Mouse (Mus musculus): Measurements from ENCODE around the gene Pxn. TPM values are rescaled to one million over a fixed set of nuclear protein-coding genes. Genes with fewer than 3 reads are reported as not detected.
A peak's percentile ranks its signal among the peaks of the same experiment; 100 is the strongest.

Pxn gene
- 15.2 and 16.8 TPM in 2 replicates for polyA plus RNA-seq (2015; fragmentation: Nextera tagmentation; extraction: Ambion mirVana)

DNA sequence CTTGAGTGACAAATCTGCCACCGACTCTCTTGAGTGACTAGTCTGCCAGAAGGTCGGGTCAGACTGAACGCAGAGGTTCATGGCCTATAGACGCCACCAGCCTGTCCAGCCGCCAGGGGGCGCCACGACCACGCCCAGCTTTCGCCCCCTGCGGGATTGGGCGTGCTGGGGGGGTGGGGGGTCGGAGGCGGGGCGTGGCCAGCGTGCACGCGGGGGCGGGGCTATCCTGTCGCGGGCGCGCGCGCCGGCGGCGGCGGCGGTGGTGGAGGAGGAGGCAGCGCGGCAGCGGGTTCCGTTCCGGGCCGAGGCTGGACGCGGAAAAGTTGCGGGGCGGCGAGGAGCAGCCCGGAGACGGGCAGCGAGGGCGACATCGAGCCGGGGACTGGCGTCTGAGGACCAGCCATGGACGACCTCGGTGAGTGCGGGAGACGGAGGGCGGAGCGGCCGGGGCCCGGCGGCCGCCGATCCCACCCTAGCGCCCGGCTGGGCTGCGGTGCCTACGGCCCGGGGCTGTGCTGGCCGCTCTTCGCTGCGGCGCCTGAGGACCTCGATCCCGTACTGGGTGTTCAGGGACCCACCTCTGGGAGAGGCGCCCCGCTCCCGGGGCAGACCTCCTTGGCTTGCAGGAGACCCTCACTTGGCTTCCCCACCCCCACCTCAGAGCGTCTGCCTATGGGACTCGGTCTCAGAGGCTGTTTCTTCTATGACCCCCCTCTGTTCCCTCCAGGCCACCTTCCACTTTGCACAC lies at the start of gene Pxn:
Pxn (plus strand) TSS at position 223 of the 748 bp plus-strand sequence.
- Histone ChIP-seq H3K9ac (peak within 1 kb of the TSS; percentile 85), H3K4me1 (replicated peaks) (peaks cover 53% of the 10 kb centered on the region), H3K27ac (replicated peaks) (peak within 1 kb of the TSS; percentile 62; the same call in 1 of the 2 replicates), H3K27me3 (peaks cover 14% of the 10 kb centered on the region), H3K4me2 (peak within 1 kb of the TSS; percentile 99), H3K36me3 (replicated peaks) (no peaks in the 10 kb centered on the region), H3K9me3 (replicated peaks) (no peaks in the 10 kb centered on the region), H3K4me3 (replicated peaks) (peak within 1 kb of the TSS; percentile 80)
- ATAC-seq (ENCODE audit: insufficient read depth): peak; percentile 84
- under 1% methylated on average over 58 of the region's 74 CpGs for WGBS (ENCODE audit: insufficient replicate concordance)

DNA sequence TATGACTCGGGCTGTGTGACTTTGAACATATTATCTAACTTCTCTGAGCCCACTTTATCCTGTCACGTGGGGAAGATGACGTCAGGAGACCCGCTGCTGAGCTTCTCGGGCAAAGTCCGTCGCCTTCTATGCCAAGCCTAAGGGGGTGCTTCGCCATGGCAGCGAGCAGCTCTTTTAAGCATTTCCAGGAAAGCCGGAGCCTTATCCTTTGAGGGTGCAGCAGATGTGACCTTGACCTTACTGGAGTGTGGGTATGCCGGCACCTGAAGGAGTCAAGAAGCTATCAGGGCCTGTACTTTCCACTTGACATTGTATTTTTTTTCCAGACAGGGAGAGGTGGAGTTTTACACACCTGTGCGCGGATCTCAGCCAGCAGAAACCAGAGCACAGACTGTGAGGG lies 47.6 kb upstream of the Pxn start:
- no peak overlapping the region for H3K4me3 ChIP-seq (replicated peaks)
- 51% methylated on average over 13 of the region's 13 CpGs for WGBS (ENCODE audit: insufficient replicate concordance)
- no peak for ATAC-seq (ENCODE audit: insufficient read depth)

DNA sequence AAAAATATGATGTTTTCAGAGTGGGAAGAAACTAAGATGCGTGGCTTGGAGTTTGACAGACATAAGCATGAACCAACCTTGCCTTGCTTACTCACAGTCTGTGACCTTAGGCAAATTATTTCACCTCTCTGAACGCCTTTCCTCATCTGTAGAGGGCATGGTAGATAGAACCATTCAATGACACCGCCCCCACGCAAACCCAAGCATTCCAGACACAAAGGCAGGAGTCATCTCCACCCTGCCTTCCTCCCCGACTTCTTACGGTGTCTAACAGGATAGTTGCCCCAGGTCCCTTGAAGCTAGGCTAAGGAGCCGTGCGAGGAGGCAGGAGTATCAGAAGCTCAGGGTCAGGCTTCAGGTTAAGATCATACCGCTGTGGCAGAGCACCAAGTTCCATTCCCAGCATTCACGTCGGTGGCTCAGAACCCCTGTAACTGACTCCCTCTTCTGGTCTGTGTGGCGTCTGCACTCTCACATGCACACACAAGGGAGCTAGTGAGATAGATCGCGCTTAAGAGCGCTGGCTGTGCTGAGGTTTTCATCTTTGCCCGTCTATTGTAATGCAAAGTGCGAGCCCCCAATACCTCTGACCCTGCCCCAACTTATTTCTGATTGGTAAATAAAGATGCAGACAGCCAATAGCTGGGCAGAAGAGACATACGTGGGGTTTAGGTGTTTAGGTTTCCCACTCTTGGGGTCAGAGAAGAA lies 41.9 kb upstream of the Pxn start:
- Histone ChIP-seq H3K9me3 (replicated peaks) (no peaks in the 10 kb centered on the region), H3K9ac (no peak overlapping the region), H3K36me3 (replicated peaks) (no peaks in the 10 kb centered on the region), H3K4me3 (replicated peaks) (no peak overlapping the region), H3K4me1 (replicated peaks) (peaks cover 9% of the 10 kb centered on the region), H3K27ac (replicated peaks) (no peak overlapping the region), H3K4me2 (no peak overlapping the region), H3K27me3 (no peaks in the 10 kb centered on the region)
- 70% methylated on average over 18 of the region's 18 CpGs for WGBS (ENCODE audit: insufficient replicate concordance)
- no peak for ATAC-seq (ENCODE audit: insufficient read depth)

More for the DNA sequence above, 47.6 kb upstream of the Pxn start:
- Histone ChIP-seq H3K9ac (no peak overlapping the region), H3K36me3 (replicated peaks) (no peaks in the 10 kb centered on the region), H3K27ac (replicated peaks) (no peak overlapping the region), H3K4me2 (no peak overlapping the region), H3K9me3 (replicated peaks) (no peaks in the 10 kb centered on the region), H3K27me3 (peaks cover 7% of the 10 kb centered on the region; the same call in 1 of the 2 replicates), H3K4me1 (replicated peaks) (no peaks in the 10 kb centered on the region)

DNA sequence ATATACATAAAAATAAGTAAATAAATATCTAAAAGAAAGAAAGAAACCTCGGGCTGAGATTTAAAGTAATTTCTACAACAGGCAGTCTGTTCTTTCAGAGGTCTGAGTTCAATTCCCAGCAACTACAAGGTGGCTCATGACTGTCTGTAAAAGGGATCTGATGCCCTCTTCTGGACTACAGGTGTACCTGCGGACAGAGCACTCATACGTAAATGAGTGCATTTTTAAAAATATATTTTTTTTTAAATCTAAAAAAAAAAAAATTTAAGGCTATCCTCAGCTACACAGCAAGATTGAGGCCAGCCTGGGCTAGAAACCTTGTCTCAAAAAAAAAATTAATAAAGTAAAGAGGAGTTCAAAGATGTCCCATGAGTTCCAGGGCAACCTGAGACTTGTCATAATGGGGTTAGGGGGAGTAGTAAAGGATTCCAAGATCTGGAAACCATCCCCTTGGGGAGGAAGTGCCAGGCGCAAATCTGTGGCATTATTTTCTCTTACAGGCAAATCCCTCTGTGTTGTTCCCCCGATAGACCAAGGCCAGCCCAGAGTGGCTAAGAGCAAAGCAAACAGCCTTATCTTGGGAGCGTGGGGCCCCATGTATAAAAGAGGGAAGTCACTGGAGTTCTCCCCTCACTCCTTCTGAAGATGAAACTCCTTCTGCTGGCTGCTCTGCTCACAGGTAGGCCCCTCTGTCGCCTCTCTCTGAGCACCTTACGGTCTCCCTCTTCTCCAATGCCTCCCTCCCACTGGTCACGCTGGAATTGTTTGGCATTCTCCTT lies 40.6 kb upstream of the Pxn start, which contains the start of gene Pla2g1b:
Pla2g1b (plus strand) TSS at position 621 of the 779 bp plus-strand sequence.
- Histone ChIP-seq H3K4me3 (replicated peaks) (no peak within 1 kb of the TSS), H3K9ac (no peak within 1 kb of the TSS), H3K4me2 (no peak within 1 kb of the TSS), H3K36me3 (replicated peaks) (no peaks in the 10 kb centered on the region), H3K27me3 (peaks cover 6% of the 10 kb centered on the region), H3K9me3 (replicated peaks) (no peaks in the 10 kb centered on the region), H3K4me1 (replicated peaks) (peaks cover 11% of the 10 kb centered on the region), H3K27ac (replicated peaks) (no peak within 1 kb of the TSS)
- WGBS (ENCODE audit: insufficient replicate concordance): 19% methylated on average over 9 of the region's 9 CpGs
- no peak for ATAC-seq (ENCODE audit: insufficient read depth)

DNA sequence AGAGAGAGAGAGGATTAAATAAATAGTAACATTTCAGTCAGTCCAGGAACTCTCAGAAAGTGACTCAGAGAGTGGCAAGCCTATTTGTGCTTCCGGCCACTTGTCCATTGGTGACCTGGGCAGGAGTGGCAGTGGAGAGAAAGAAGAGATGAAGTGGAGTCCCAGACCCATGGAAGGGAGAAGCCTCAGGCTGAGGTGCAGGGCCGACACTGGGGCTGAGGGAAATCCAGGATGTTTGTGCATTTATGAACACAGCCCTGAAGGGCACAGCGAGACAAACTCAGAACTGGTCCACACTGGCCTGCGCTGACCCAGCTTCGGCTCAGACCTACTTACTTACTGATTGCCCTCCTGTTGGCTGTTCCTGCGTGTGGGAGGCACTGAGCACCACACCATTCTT lies 36.7 kb upstream of the Pxn start:
- peaks cover 21% of the 10 kb centered on the region for H3K4me1 ChIP-seq (replicated peaks)
- no peak for ATAC-seq (ENCODE audit: insufficient read depth)
- H3K27me3 ChIP-seq: peaks cover 20% of the 10 kb centered on the region
- H3K27ac ChIP-seq (replicated peaks): no peak overlapping the region
- H3K4me2 ChIP-seq: no peak overlapping the region
- no peak overlapping the region for H3K4me3 ChIP-seq (replicated peaks)
- H3K9ac ChIP-seq: no peak overlapping the region
- no peaks in the 10 kb centered on the region for H3K9me3 ChIP-seq (replicated peaks)
- H3K36me3 ChIP-seq (replicated peaks): no peaks in the 10 kb centered on the region
- 64% methylated on average over 6 of the region's 6 CpGs for WGBS (ENCODE audit: insufficient replicate concordance)

DNA sequence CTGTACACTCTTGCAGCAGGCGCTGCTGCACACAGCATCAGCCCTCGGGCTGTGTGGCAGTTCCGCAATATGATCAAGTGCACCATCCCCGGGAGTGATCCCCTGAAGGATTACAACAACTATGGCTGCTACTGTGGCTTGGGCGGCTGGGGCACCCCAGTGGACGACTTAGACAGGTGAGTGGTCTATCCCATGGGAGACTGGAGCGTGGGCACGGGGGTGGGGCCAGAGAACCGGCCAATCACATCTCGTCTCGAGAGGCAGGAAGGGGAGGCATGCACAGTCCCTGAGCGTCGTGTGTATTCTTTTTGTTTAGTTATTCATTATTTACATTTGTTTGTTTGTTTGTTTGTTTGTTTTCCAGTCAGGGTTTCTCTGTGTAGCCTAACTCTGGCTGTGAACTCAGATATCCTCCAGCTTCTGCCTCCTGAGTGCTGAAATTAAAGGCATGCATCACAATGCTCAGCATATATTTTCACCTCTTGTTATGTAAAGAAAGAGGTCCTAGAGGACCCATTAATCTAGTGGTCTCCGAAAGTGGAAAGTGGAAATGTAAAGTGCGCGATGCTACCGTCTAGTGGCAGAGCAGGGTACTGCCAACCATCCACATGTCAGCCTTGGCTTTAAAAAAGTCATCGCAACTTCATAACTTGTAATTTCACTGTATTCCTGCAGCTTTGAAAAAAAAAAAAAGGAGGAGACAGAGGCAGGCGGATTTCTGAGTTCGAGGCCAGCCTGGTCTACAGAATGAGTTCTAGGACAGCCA lies 35.5 kb upstream of the Pxn start:
- no peak for ATAC-seq (ENCODE audit: insufficient read depth)
- WGBS (ENCODE audit: insufficient replicate concordance): 31% methylated on average over 20 of the region's 20 CpGs
- peak overlapping the region; percentile 38 for H3K4me2 ChIP-seq
- H3K27ac ChIP-seq (replicated peaks): no peak overlapping the region
- no peak overlapping the region for H3K9ac ChIP-seq
- H3K27me3 ChIP-seq: peaks cover 22% of the 10 kb centered on the region
- peaks cover 23% of the 10 kb centered on the region for H3K4me1 ChIP-seq (replicated peaks)
- no peaks in the 10 kb centered on the region for H3K36me3 ChIP-seq (replicated peaks)
- no peaks in the 10 kb centered on the region for H3K9me3 ChIP-seq (replicated peaks)
- no peak overlapping the region for H3K4me3 ChIP-seq (replicated peaks)

DNA sequence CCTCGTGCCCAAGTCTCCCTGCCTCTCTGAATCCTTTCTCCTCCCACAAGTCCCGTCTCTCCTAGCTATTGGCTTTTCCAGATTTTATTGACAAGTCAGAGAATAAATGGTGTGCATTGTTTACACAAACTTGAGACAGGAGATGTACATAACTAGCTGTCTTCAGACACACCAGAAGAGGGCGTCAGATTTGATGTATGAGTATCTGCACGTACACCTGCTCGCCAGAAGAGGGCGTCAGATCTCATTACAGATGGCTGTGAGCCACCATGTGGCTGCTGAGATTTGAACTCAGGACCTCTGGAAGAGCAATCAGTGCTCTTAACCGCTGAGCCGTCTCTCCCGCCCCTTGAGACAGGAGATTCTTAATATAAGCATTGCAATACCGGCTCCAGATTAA lies 33.3 kb upstream of the Pxn start:
- ATAC-seq (ENCODE audit: insufficient read depth): no peak
- Histone ChIP-seq H3K27me3 (peaks cover 22% of the 10 kb centered on the region), H3K4me3 (replicated peaks) (no peak overlapping the region), H3K9ac (no peak overlapping the region), H3K4me1 (replicated peaks) (peaks cover 23% of the 10 kb centered on the region), H3K4me2 (no peak overlapping the region), H3K9me3 (replicated peaks) (no peaks in the 10 kb centered on the region), H3K27ac (replicated peaks) (no peak overlapping the region), H3K36me3 (replicated peaks) (no peaks in the 10 kb centered on the region)
- WGBS (ENCODE audit: insufficient replicate concordance): 53% methylated on average over 10 of the region's 10 CpGs

DNA sequence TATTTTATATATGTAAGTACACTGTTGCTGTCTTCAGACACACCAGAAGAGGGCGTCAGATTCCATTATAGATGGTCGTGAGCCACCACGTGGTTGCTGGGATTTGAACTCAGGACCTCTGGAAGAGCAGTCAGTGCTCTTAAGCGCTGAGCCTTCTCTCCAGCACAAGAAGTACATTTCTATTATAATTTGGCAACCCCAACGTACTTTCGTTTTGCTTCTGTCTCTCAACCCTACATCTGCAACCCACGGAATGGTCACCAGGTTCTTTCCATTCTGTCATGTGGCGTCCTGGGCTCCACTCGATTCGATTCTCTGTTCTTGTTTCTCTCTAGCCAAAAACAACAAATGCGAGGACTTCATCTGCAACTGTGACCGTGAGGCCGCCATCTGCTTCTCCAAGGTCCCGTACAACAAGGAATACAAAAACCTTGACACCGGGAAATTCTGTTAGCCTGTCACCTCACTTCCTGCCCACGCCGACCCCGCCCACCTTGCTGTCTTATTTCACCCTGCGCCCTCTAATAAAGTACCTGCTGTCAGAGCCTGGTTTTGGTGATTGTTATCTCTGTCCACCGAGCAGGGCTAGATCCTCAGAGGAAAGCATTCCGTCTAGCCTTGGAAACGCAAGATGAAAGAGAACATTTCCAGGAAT lies 32.2 kb upstream of the Pxn start:
- ATAC-seq (ENCODE audit: insufficient read depth): no peak

DNA sequence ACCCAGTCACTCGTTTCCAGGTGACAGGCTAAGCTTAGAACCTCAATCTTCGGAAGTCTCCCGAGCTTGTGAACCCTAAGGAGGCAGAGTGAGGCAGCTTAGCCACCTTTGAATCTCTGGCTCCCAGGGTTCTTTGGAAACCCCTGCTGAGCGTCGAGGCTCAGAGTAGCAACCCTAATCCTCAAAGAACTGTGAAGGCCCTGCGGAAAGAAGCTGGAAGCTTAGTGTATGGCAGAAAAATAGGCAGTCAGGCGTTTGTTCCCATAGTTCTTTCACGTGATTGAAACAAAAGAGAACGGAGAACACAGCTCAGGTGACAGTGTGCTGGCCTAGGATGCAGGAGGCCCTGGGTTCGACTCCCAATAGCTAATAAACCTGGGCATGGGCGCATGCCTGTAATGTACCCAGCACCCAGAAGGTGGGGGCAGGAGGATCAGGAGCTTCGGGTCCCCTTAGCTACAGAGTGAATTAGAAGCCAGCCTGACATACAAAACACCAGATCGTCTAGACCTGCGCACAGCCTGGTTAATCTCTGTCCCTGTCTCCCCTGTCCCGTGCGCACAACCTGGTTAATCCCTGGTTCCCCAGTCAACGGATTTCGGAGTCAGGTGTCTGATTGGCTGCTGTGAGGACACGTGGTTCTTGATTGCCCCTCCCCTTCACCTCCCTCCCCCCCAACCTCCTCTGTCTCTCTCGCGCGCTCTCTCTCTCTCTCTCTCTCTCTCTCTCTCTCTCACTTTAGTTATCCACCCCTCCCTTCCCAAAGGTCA lies 31.0 kb upstream of the Pxn start:
- 17% methylated on average over 22 of the region's 22 CpGs for WGBS (ENCODE audit: insufficient replicate concordance)
- H3K4me2 ChIP-seq: peak overlapping the region; percentile 58
- no peaks in the 10 kb centered on the region for H3K36me3 ChIP-seq (replicated peaks)
- peak; percentile 64 for ATAC-seq (ENCODE audit: insufficient read depth)
- H3K4me3 ChIP-seq (replicated peaks): peak overlapping the region; percentile 36
- no peak overlapping the region for H3K27ac ChIP-seq (replicated peaks)
- peaks cover 18% of the 10 kb centered on the region for H3K27me3 ChIP-seq
- H3K4me1 ChIP-seq (replicated peaks): peaks cover 32% of the 10 kb centered on the region
- no peaks in the 10 kb centered on the region for H3K9me3 ChIP-seq (replicated peaks)
- H3K9ac ChIP-seq: no peak overlapping the region

More for the DNA sequence above, 32.2 kb upstream of the Pxn start:
- H3K9ac ChIP-seq: no peak overlapping the region
- 48% methylated on average over 22 of the region's 22 CpGs for WGBS (ENCODE audit: insufficient replicate concordance)
- no peak overlapping the region for H3K4me3 ChIP-seq (replicated peaks)
- no peaks in the 10 kb centered on the region for H3K9me3 ChIP-seq (replicated peaks)
- no peak overlapping the region for H3K27ac ChIP-seq (replicated peaks)
- H3K4me1 ChIP-seq (replicated peaks): peaks cover 23% of the 10 kb centered on the region
- peak overlapping the region; percentile 27 for H3K4me2 ChIP-seq
- no peaks in the 10 kb centered on the region for H3K36me3 ChIP-seq (replicated peaks)
- H3K27me3 ChIP-seq: peaks cover 22% of the 10 kb centered on the region
